Mouse (Mus musculus) hindbrain, embryonic 10.5 days (tissue): ENCODE measurements around the gene Elk3. TPM values are rescaled to one million over a fixed set of nuclear protein-coding genes. Genes with fewer than 3 reads are reported as not detected.
A peak's percentile ranks its signal among the peaks of the same experiment; 100 is the strongest.
"Not testable (repeated sequence)": the region's sequence is repeated elsewhere in the genome, so short reads cannot be mapped to it uniquely, and the experiment has no call there.

Experiments used
- DNase-seq: peaks from one replicate; pipeline ENCODE4 v3.0.0-alpha.2; 2017; ENCODE audit warnings: low spot score
- H3K27ac ChIP-seq: fragments of 300-500 bp; sonication (generic); 2 replicates; pipeline ENCODE4 v1.5.1; 2016; ENCODE audit warnings: mild to moderate bottlenecking, moderate library complexity
- H3K27me3 ChIP-seq: fragments of 300-500 bp; sonication (generic); 2 replicates; pipeline ENCODE4 v1.6.1; 2016; ENCODE audit warnings: mild to moderate bottlenecking; ENCODE audit not compliant: poor library complexity, insufficient read depth, severe bottlenecking
- H3K36me3 ChIP-seq: fragments of 300-500 bp; sonication (generic); 2 replicates; pipeline ENCODE4 v1.6.1; 2016; ENCODE audit warnings: mild to moderate bottlenecking, moderate library complexity
- H3K4me1 ChIP-seq: fragments of 300-500 bp; sonication (generic); replicated peaks from 2 replicates; pipeline ENCODE4 v1.6.1; 2016; ENCODE audit warnings: mild to moderate bottlenecking
- H3K4me3 ChIP-seq: fragments of 300-500 bp; sonication (generic); 2 replicates; pipeline ENCODE4 v1.5.1; 2016; ENCODE audit warnings: mild to moderate bottlenecking, moderate library complexity
- H3K9me3 ChIP-seq: fragments of 300-500 bp; sonication (generic); 2 replicates; pipeline ENCODE4 v1.6.1; 2016; ENCODE audit warnings: mild to moderate bottlenecking, moderate library complexity
- WGBS: fragments of 180-500 bp; shearing (Covaris S2); methylation state at CpG from one replicate; pipeline ENCODE4 v1.1.7; 2016; 5-methylcytosine and 5-hydroxymethylcytosine counted together
- polyA plus RNA-seq: library from polyadenylated mRNA; unstranded; fragments of >200 nt; fragmentation: Nextera tagmentation; extraction: Ambion mirVana; gene quantifications from 2 replicates; pipeline ENCODE4 v1.2.1, GENCODE M21; 2016

Gene Elk3
- polyA plus RNA-seq: 14.8 and 15.7 TPM in 2 replicates

- WGBS: under 1% methylated on average over 53 of the region's 53 CpGs
- H3K36me3 ChIP-seq: no peaks in the 10 kb centered on the region
- DNase-seq: peak; percentile 67
- H3K27me3 ChIP-seq: peaks cover 26% of the 10 kb centered on the region; the same call in 1 of the 2 replicates
- H3K4me3 ChIP-seq: peak within 1 kb of the TSS; percentile 64
- H3K27ac ChIP-seq: peak within 1 kb of the TSS; percentile 91
- H3K4me1 ChIP-seq: peaks cover 32% of the 10 kb centered on the region
- no peaks in the 10 kb centered on the region for H3K9me3 ChIP-seq
These were observed at the start of gene Elk3 for GRCm38 (mm10) chr10:93310721-93311411. Gene Elk3 (minus strand): TSS chr10:93311135.

GRCm38 (mm10) chr10:93360623-93361022 lies 49.7 kb upstream of the Elk3 start:
- Histone ChIP-seq H3K4me3 (no peak overlapping the region), H3K9me3 (no peaks in the 10 kb centered on the region), H3K27me3 (no peaks in the 10 kb centered on the region), H3K36me3 (no peaks in the 10 kb centered on the region), H3K27ac (no peak overlapping the region), H3K4me1 (peaks cover 16% of the 10 kb centered on the region)
- 54% methylated on average over 3 of the region's 3 CpGs for WGBS
- DNase-seq: no peak

- not testable (repeated sequence) for H3K27me3 ChIP-seq, DNase-seq
- WGBS: 78% methylated on average over 4 of the region's 4 CpGs
These were observed 49.3 kb upstream of the Elk3 start for GRCm38 (mm10) chr10:93360190-93360589.

GRCm38 (mm10) chr10:93359339-93359863 lies 48.5 kb upstream of the Elk3 start:
- H3K4me1 ChIP-seq: peaks cover 22% of the 10 kb centered on the region
- no peaks in the 10 kb centered on the region for H3K27me3 ChIP-seq
- H3K4me3 ChIP-seq: no peak overlapping the region
- no peaks in the 10 kb centered on the region for H3K36me3 ChIP-seq
- WGBS: 85% methylated on average over 7 of the region's 7 CpGs
- DNase-seq: no peak
- H3K9me3 ChIP-seq: no peaks in the 10 kb centered on the region
- no peak overlapping the region for H3K27ac ChIP-seq

More at GRCm38 (mm10) chr10:93360190-93360589, 49.3 kb upstream of the Elk3 start:
- H3K4me1 ChIP-seq: peaks cover 20% of the 10 kb centered on the region
- H3K27ac ChIP-seq, H3K9me3 ChIP-seq, H3K36me3 ChIP-seq, H3K4me3 ChIP-seq: not testable (repeated sequence)

- 88% methylated on average over 4 of the region's 4 CpGs for WGBS
These were observed 47.9 kb upstream of the Elk3 start for GRCm38 (mm10) chr10:93358878-93359277.

GRCm38 (mm10) chr10:93357162-93357561 lies 46.2 kb upstream of the Elk3 start:
- H3K36me3 ChIP-seq: no peaks in the 10 kb centered on the region
- no peaks in the 10 kb centered on the region for H3K27me3 ChIP-seq
- no peak overlapping the region for H3K27ac ChIP-seq
- peaks cover 18% of the 10 kb centered on the region for H3K4me1 ChIP-seq
- H3K9me3 ChIP-seq: no peaks in the 10 kb centered on the region
- 94% methylated on average over 5 of the region's 5 CpGs for WGBS
- no peak for DNase-seq
- no peak overlapping the region for H3K4me3 ChIP-seq

More at GRCm38 (mm10) chr10:93358878-93359277, 47.9 kb upstream of the Elk3 start:
- DNase-seq: no peak
- H3K27ac ChIP-seq: no peak overlapping the region
- no peaks in the 10 kb centered on the region for H3K36me3 ChIP-seq
- H3K9me3 ChIP-seq: no peaks in the 10 kb centered on the region
- H3K4me3 ChIP-seq: no peak overlapping the region
- peaks cover 18% of the 10 kb centered on the region for H3K4me1 ChIP-seq
- H3K27me3 ChIP-seq: no peaks in the 10 kb centered on the region

- Histone ChIP-seq H3K36me3 (no peaks in the 10 kb centered on the region), H3K27ac (peak overlapping the region; percentile 71), H3K4me1 (peaks cover 18% of the 10 kb centered on the region), H3K9me3 (no peaks in the 10 kb centered on the region), H3K27me3 (no peaks in the 10 kb centered on the region), H3K4me3 (no peak overlapping the region)
- WGBS: 92% methylated on average over 9 of the region's 9 CpGs
- no peak for DNase-seq
These were observed 45.2 kb upstream of the Elk3 start for GRCm38 (mm10) chr10:93356122-93356521.

- Histone ChIP-seq H3K9me3 (no peaks in the 10 kb centered on the region), H3K36me3 (no peaks in the 10 kb centered on the region), H3K27ac (peak overlapping the region; percentile 70), H3K4me3 (no peak overlapping the region), H3K4me1 (peaks cover 18% of the 10 kb centered on the region), H3K27me3 (no peaks in the 10 kb centered on the region)
- 53% methylated on average over 8 of the region's 8 CpGs for WGBS
- peak; percentile 40 for DNase-seq
These were observed 44.5 kb upstream of the Elk3 start for GRCm38 (mm10) chr10:93355276-93355927.

GRCm38 (mm10) chr10:93353545-93354326 lies 42.8 kb upstream of the Elk3 start:
- no peak for DNase-seq
- H3K27ac ChIP-seq: no peak overlapping the region
- no peaks in the 10 kb centered on the region for H3K9me3 ChIP-seq
- H3K27me3 ChIP-seq: no peaks in the 10 kb centered on the region
- no peaks in the 10 kb centered on the region for H3K36me3 ChIP-seq
- 82% methylated on average over 10 of the region's 10 CpGs for WGBS
- no peak overlapping the region for H3K4me3 ChIP-seq
- H3K4me1 ChIP-seq: peaks cover 18% of the 10 kb centered on the region

- Histone ChIP-seq H3K9me3 (no peaks in the 10 kb centered on the region), H3K4me1 (0 out of 2 replicates have a peak, but pooled peaks cover 11% of the 10 kb centered on the region), H3K36me3 (no peaks in the 10 kb centered on the region), H3K27ac (peak overlapping the region; percentile 23), H3K4me3 (no peak overlapping the region), H3K27me3 (no peaks in the 10 kb centered on the region)
- 84% methylated on average over 14 of the region's 14 CpGs for WGBS
- DNase-seq: no peak
These were observed 37.1 kb upstream of the Elk3 start for GRCm38 (mm10) chr10:93347918-93348505.

GRCm38 (mm10) chr10:93347387-93347786 lies 36.5 kb upstream of the Elk3 start:
- Histone ChIP-seq H3K9me3 (no peaks in the 10 kb centered on the region), H3K4me3 (no peak overlapping the region), H3K4me1 (0 out of 2 replicates have a peak, but pooled peaks cover 11% of the 10 kb centered on the region), H3K27me3 (no peaks in the 10 kb centered on the region), H3K27ac (peak overlapping the region; percentile 23; the same call in 1 of the 2 replicates), H3K36me3 (no peaks in the 10 kb centered on the region)
- 76% methylated on average over 7 of the region's 7 CpGs for WGBS
- no peak for DNase-seq

- WGBS: 80% methylated on average over 9 of the region's 9 CpGs
- H3K4me3 ChIP-seq: no peak overlapping the region
- 0 out of 2 replicates have a peak, but pooled peaks cover 11% of the 10 kb centered on the region for H3K4me1 ChIP-seq
- no peaks in the 10 kb centered on the region for H3K27me3 ChIP-seq
- no peaks in the 10 kb centered on the region for H3K36me3 ChIP-seq
- DNase-seq: no peak
- no peaks in the 10 kb centered on the region for H3K9me3 ChIP-seq
- H3K27ac ChIP-seq: no peak overlapping the region
These were observed 35.4 kb upstream of the Elk3 start for GRCm38 (mm10) chr10:93346208-93346936.
